9 mouse cellular contexts compared by ENCODE assay signal in genomic region chr5:30909300-30909659, GRCm38 (mm10). TPM values are rescaled to one million over a fixed set of nuclear protein-coding genes. Genes with fewer than 3 reads are reported as not detected.
DNase-seq lines count a peak whose midpoint lies in the region; ATAC-seq and TF ChIP-seq lines count a peak whose summit lies in the region.
"Had no signal": no experiment of that assay in that cellular context is flagged by ENCODE, and none has a peak within 500 bp of the region (broad histone marks: within the 10 kb centered on the region; RNA-seq: fewer than 3 reads in every experiment).

No protein-coding gene starts in this region.

- peaks cover 53% of the 10 kb centered on the region for H3K4me1 ChIP-seq in lung, embryonic 16.5 days (replicated peaks; ENCODE audit: control insufficient read depth, insufficient read depth, low read length)
- peaks cover 45 to 59% of the 10 kb centered on the region in 2 experiments for H3K4me1 ChIP-seq in heart, embryonic 14.5 days (ENCODE audit: control insufficient read depth in 2 of 2, insufficient read depth in 2 of 2, low read length in 2 of 2)
- H3K4me1 ChIP-seq in stomach, postnatal 0 days (replicated peaks; ENCODE audit: control insufficient read depth, insufficient read depth): peaks cover 18% of the 10 kb centered on the region

- no peaks in the 10 kb centered on the region for H3K27me3 ChIP-seq in lung, embryonic 16.5 days (ENCODE audit: control insufficient read depth, insufficient read depth, low read depth, low read length)
- no peaks in the 10 kb centered on the region for H3K27me3 ChIP-seq in heart, embryonic 14.5 days (ENCODE audit: control insufficient read depth, insufficient read depth, low read length)
- no peaks in the 10 kb centered on the region for H3K27me3 ChIP-seq in stomach, postnatal 0 days (ENCODE audit: control insufficient read depth, insufficient read depth, low read length)
- H3K27me3 ChIP-seq: midbrain, embryonic 13.5 days had no signal

- no peak overlapping the region for H3K4me3 ChIP-seq in lung, embryonic 16.5 days (ENCODE audit: low read length)
- no peak overlapping the region for H3K4me3 ChIP-seq in heart, embryonic 14.5 days (ENCODE audit: control insufficient read depth in 1 of 2, insufficient read depth in 1 of 2, low read depth in 1 of 2, low read length in 2 of 2)
- no peak overlapping the region for H3K4me3 ChIP-seq in stomach, postnatal 0 days (ENCODE audit: low read depth, low read length)
- H3K4me3 ChIP-seq: midbrain, embryonic 13.5 days had no signal

- ATAC-seq in lung, embryonic 16.5 days (ENCODE audit: low read depth): no peak
- no peak for ATAC-seq in heart, embryonic 14.5 days (ENCODE audit: insufficient number of reproducible peaks, insufficient read depth, low FRiP score, low read depth)
- ATAC-seq in stomach, postnatal 0 days (ENCODE audit: low FRiP score, low TSS enrichment): no peak
- ATAC-seq: midbrain, embryonic 13.5 days had no signal

- no peak for TF ChIP-seq CTCF in stomach, postnatal 0 days (IDR thresholded peaks at IDR 0.05; ENCODE audit: low read depth)

- H3K36me3 ChIP-seq in lung, embryonic 16.5 days (ENCODE audit: control insufficient read depth, insufficient read depth, low read length): peaks cover 16% of the 10 kb centered on the region; the same call in 1 of the 2 replicates
- H3K36me3 ChIP-seq in heart, embryonic 14.5 days (ENCODE audit: control insufficient read depth, insufficient read depth, low read length): peaks cover 19% of the 10 kb centered on the region
- peaks cover 9% of the 10 kb centered on the region for H3K36me3 ChIP-seq in stomach, postnatal 0 days (ENCODE audit: control insufficient read depth, insufficient read depth, low read length)

- no peak overlapping the region for H3K4me2 ChIP-seq in lung, embryonic 16.5 days (ENCODE audit: low read depth, low read length)
- H3K4me2 ChIP-seq in heart, embryonic 14.5 days (ENCODE audit: low read length): peak overlapping the region; percentile 74
- 0 out of 2 replicates have a peak overlapping the region, but pooled peaks have one; percentile 17 for H3K4me2 ChIP-seq in stomach, postnatal 0 days (replicated peaks; ENCODE audit: low read depth)
- H3K4me2 ChIP-seq: midbrain, embryonic 13.5 days had no signal

- H3K9ac ChIP-seq in lung, embryonic 16.5 days (ENCODE audit: low read length): no peak overlapping the region
- peak overlapping the region; percentile 81 for H3K9ac ChIP-seq in heart, embryonic 14.5 days (ENCODE audit: low read length)
- no peak overlapping the region for H3K9ac ChIP-seq in stomach, postnatal 0 days (ENCODE audit: low read length)
- H3K9ac ChIP-seq: midbrain, embryonic 13.5 days had no signal

- 28% methylated on average over 7 of the region's 7 CpGs for WGBS in lung, embryonic 16.5 days
- WGBS in heart, embryonic 14.5 days: 18% methylated on average over 7 of the region's 7 CpGs
- WGBS in stomach, postnatal 0 days: 19% methylated on average over 7 of the region's 7 CpGs

- no peak for DNase-seq in lung, postnatal 4 days
- DNase-seq in kidney, postnatal 36 days: peak; percentile 84 to 91
- DNase-seq in stomach, postnatal 0 days (ENCODE audit: low spot score): no peak
- no peak for DNase-seq in left cerebral cortex, adult 18-20 months (ENCODE audit: low spot score in 2 of 2)
- no peak for DNase-seq in layer of hippocampus, postnatal 25 days (ENCODE audit: extremely low spot score in 1 of 2, low spot score in 1 of 2)
- DNase-seq in layer of hippocampus, adult 8-10 months (ENCODE audit: low spot score in 2 of 2): no peak

- H3K9me3 ChIP-seq in lung, embryonic 16.5 days (ENCODE audit: control insufficient read depth, low read length): no peaks in the 10 kb centered on the region
- H3K9me3 ChIP-seq in heart, embryonic 14.5 days (ENCODE audit: control insufficient read depth, low read length): no peaks in the 10 kb centered on the region
- H3K9me3 ChIP-seq in stomach, postnatal 0 days (ENCODE audit: control insufficient read depth, low read length): no peaks in the 10 kb centered on the region
- H3K9me3 ChIP-seq: midbrain, embryonic 13.5 days had no signal

- no peak for TF ChIP-seq EP300 in stomach, postnatal 0 days (optimal IDR thresholded peaks at IDR 0.05)

- H3K27ac ChIP-seq in lung, embryonic 16.5 days (ENCODE audit: low read length): peak overlapping the region; percentile 98
- H3K27ac ChIP-seq in heart, embryonic 14.5 days (replicated peaks in 1 of 2; ENCODE audit: control insufficient read depth in 1 of 2, insufficient read depth in 1 of 2, low read depth in 2 of 2, low read length in 2 of 2): peak overlapping the region; percentile 95
- H3K27ac ChIP-seq in stomach, postnatal 0 days (replicated peaks): peak overlapping the region; percentile 96
- H3K27ac ChIP-seq: midbrain, embryonic 13.5 days had no signal

RNA-seq across cellular contexts. Expression of gene Ost4, which starts 1.7 kb away (rescaled TPM):
- polyA plus RNA-seq in lung, embryonic 16.5 days (2015; fragmentation: Nextera tagmentation; extraction: Ambion mirVana): 446 TPM in 2 replicates
- 437 and 480 TPM in 2 replicates for polyA plus RNA-seq in heart, embryonic 14.5 days (2014; fragmentation: Nextera tagmentation; extraction: Ambion mirVana)
- 368 and 397 TPM in 2 replicates for polyA plus RNA-seq in stomach, postnatal 0 days (2015; fragmentation: Nextera tagmentation; extraction: Ambion mirVana)
- 100 to 1,000 TPM; 103 to 111 TPM for total RNA-seq in left cerebral cortex, adult 18-20 months (2021)
- total RNA-seq in layer of hippocampus, postnatal 25 days (2021): 100 to 1,000 TPM in 1 of 2 experiments, 10 to 100 TPM in 1; 92.7 to 101 TPM
- total RNA-seq in layer of hippocampus, adult 8-10 months (2022): 100 to 1,000 TPM in 1 of 4 experiments, 10 to 100 TPM in 3; 78.4 to 104 (median 90.6) TPM

RNA-seq across cellular contexts. Expression of gene Emilin1, which starts 3.9 kb away (rescaled TPM):
- 212 and 225 TPM in 2 replicates for polyA plus RNA-seq in lung, embryonic 16.5 days (2015; fragmentation: Nextera tagmentation; extraction: Ambion mirVana)
- polyA plus RNA-seq in heart, embryonic 14.5 days (2014; fragmentation: Nextera tagmentation; extraction: Ambion mirVana): 91.8 and 108 TPM in 2 replicates
- 85.6 and 97.0 TPM in 2 replicates for polyA plus RNA-seq in stomach, postnatal 0 days (2015; fragmentation: Nextera tagmentation; extraction: Ambion mirVana)
- total RNA-seq in left cerebral cortex, adult 18-20 months (2021): 1 to 10 TPM; 2.6 to 3.6 TPM
- 1 to 10 TPM; 2.5 to 3.4 TPM for total RNA-seq in layer of hippocampus, postnatal 25 days (2021)
- total RNA-seq in layer of hippocampus, adult 8-10 months (2022): 1 to 10 TPM; 2.1 to 3.1 (median 2.6) TPM

RNA-seq across cellular contexts. Expression of gene Khk, which starts 12.0 kb away (rescaled TPM):
- polyA plus RNA-seq in lung, embryonic 16.5 days (2015; fragmentation: Nextera tagmentation; extraction: Ambion mirVana): 13.2 and 15.0 TPM in 2 replicates
- 9.7 and 12.1 TPM in 2 replicates for polyA plus RNA-seq in heart, embryonic 14.5 days (2014; fragmentation: Nextera tagmentation; extraction: Ambion mirVana)
- polyA plus RNA-seq in stomach, postnatal 0 days (2015; fragmentation: Nextera tagmentation; extraction: Ambion mirVana): 28.4 and 33.6 TPM in 2 replicates
- 10 to 100 TPM; 15.8 to 19.3 TPM for total RNA-seq in left cerebral cortex, adult 18-20 months (2021)
- total RNA-seq in layer of hippocampus, postnatal 25 days (2021): 10 to 100 TPM; 12.3 to 15.5 TPM
- 10 to 100 TPM; 13.2 to 23.8 (median 16.8) TPM for total RNA-seq in layer of hippocampus, adult 8-10 months (2022)

RNA-seq across cellular contexts. Expression of gene Agbl5, which starts 20.8 kb away (rescaled TPM):
- 20.9 and 21.2 TPM in 2 replicates for polyA plus RNA-seq in lung, embryonic 16.5 days (2015; fragmentation: Nextera tagmentation; extraction: Ambion mirVana)
- polyA plus RNA-seq in heart, embryonic 14.5 days (2014; fragmentation: Nextera tagmentation; extraction: Ambion mirVana): 10.5 and 10.8 TPM in 2 replicates
- polyA plus RNA-seq in stomach, postnatal 0 days (2015; fragmentation: Nextera tagmentation; extraction: Ambion mirVana): 6.9 and 9.1 TPM in 2 replicates
- 10 to 100 TPM; 15.6 to 16.4 TPM for total RNA-seq in left cerebral cortex, adult 18-20 months (2021)
- total RNA-seq in layer of hippocampus, postnatal 25 days (2021): 10 to 100 TPM; 13.0 to 14.5 TPM
- 10 to 100 TPM; 14.4 to 19.3 (median 16.2) TPM for total RNA-seq in layer of hippocampus, adult 8-10 months (2022)

RNA-seq across cellular contexts. Expression of gene Cgref1, which starts 36.1 kb away (rescaled TPM):
- polyA plus RNA-seq in lung, embryonic 16.5 days (2015; fragmentation: Nextera tagmentation; extraction: Ambion mirVana): 2.1 and 3.3 TPM in 2 replicates
- polyA plus RNA-seq in heart, embryonic 14.5 days (2014; fragmentation: Nextera tagmentation; extraction: Ambion mirVana): 2.0 and 3.8 TPM in 2 replicates
- polyA plus RNA-seq in stomach, postnatal 0 days (2015; fragmentation: Nextera tagmentation; extraction: Ambion mirVana): 22.5 and 24.8 TPM in 2 replicates
- total RNA-seq in left cerebral cortex, adult 18-20 months (2021): 10 to 100 TPM; 26.1 to 28.6 TPM
- total RNA-seq in layer of hippocampus, postnatal 25 days (2021): 10 to 100 TPM; 14.5 to 16.7 TPM
- 10 to 100 TPM; 13.8 to 19.2 (median 18.8) TPM for total RNA-seq in layer of hippocampus, adult 8-10 months (2022)

Comparison
In these comparisons a context has a peak if more than half of its experiments do, and no peak if none do; other contexts are left out.
1. DNase-seq: peak in kidney, postnatal 36 days (2 of 2); none in lung, postnatal 4 days (0 of 2), stomach, postnatal 0 days (single experiment), left cerebral cortex, adult 18-20 months (0 of 2), layer of hippocampus, postnatal 25 days (0 of 2) and layer of hippocampus, adult 8-10 months (0 of 2).
2. Peak in every context shown above with its lines, with median percentiles within 50 percentile points of each other: H3K27ac ChIP-seq.